Mouse (Mus musculus) hindbrain, embryonic 11.5 days (tissue): ENCODE data around the gene Olfr850. TPM values are rescaled to one million over a fixed set of nuclear protein-coding genes. Genes with fewer than 3 reads are reported as not detected.

Experiments used
- ATAC-seq: fragments of 200-750 bp; cut with Nextera tagmentation; 2 replicates; pipeline ENCODE4 v1.8.0; 2017; ENCODE audit warnings: mild to moderate bottlenecking, moderate TSS enrichment, moderate library complexity; ENCODE audit not compliant: low FRiP score
- DNase-seq: peaks from one replicate; pipeline ENCODE4 v3.0.0-alpha.2; 2015; ENCODE audit warnings: low spot score
- H3K27ac ChIP-seq: fragments of 300-500 bp; sonication (generic); 2 replicates; pipeline ENCODE4 v1.5.1; 2014; ENCODE audit warnings: mild to moderate bottlenecking, low read depth, low read length
- H3K27me3 ChIP-seq: fragments of 300-500 bp; sonication (generic); 2 replicates; pipeline ENCODE4 v1.6.1; 2014; ENCODE audit warnings: mild to moderate bottlenecking, low read length, moderate library complexity, mixed read lengths; ENCODE audit not compliant: control insufficient read depth, insufficient read depth
- H3K36me3 ChIP-seq: fragments of 300-500 bp; sonication (generic); 2 replicates; pipeline ENCODE4 v1.6.1; 2014; ENCODE audit warnings: mild to moderate bottlenecking, low read length, moderate library complexity, mixed read lengths; ENCODE audit not compliant: control insufficient read depth, insufficient read depth
- H3K4me1 ChIP-seq: fragments of 300-500 bp; sonication (generic); replicated peaks from 2 replicates; pipeline ENCODE4 v1.6.1; 2014; ENCODE audit warnings: low read length, mixed read lengths; ENCODE audit not compliant: control insufficient read depth, insufficient read depth
- H3K4me2 ChIP-seq: fragments of 300-500 bp; sonication (generic); replicated peaks from 2 replicates; pipeline ENCODE4 v1.6.1; 2014; ENCODE audit warnings: mild to moderate bottlenecking, low read depth, low read length
- H3K4me3 ChIP-seq: fragments of 300-500 bp; sonication (generic); 2 replicates; pipeline ENCODE4 v1.5.1; 2014; ENCODE audit warnings: low read depth, low read length
- H3K9ac ChIP-seq: fragments of 300-500 bp; sonication (generic); 2 replicates; pipeline ENCODE4 v1.6.1; 2014; ENCODE audit warnings: low read depth, low read length
- H3K9me3 ChIP-seq: fragments of 300-500 bp; sonication (generic); 2 replicates; pipeline ENCODE4 v1.6.1; 2016; ENCODE audit warnings: low read length; ENCODE audit not compliant: control insufficient read depth
- WGBS: fragments of 180-500 bp; shearing (Covaris S2); extraction: QIAGEN DNeasy Blood & Tissue Kit; methylation state at CpG from one replicate; pipeline ENCODE4 v1.1.7; 2014; 5-methylcytosine and 5-hydroxymethylcytosine counted together
- polyA plus RNA-seq: library from polyadenylated mRNA; unstranded; fragments of >200 nt; fragmentation: Nextera tagmentation; extraction: Ambion mirVana; gene quantifications from 2 replicates; pipeline ENCODE4 v1.2.1, GENCODE M21; 2014

The Olfr850 gene
- not detected in 2 replicates for polyA plus RNA-seq

- no peaks in the 10 kb centered on the region for H3K9me3 ChIP-seq
- DNase-seq (no peak), ATAC-seq (no peak)
- H3K4me2 ChIP-seq = no peak within 1 kb of the TSS
- H3K4me1 ChIP-seq = no peaks in the 10 kb centered on the region
- H3K36me3 ChIP-seq = no peaks in the 10 kb centered on the region
- no peak within 1 kb of the TSS for H3K27ac ChIP-seq
- H3K27me3 ChIP-seq = no peaks in the 10 kb centered on the region
- no peak within 1 kb of the TSS for H3K9ac ChIP-seq
- no peak within 1 kb of the TSS for H3K4me3 ChIP-seq
These were observed at the start of gene Olfr850 for GRCm38 (mm10) chr9:19478148-19478547. TSS of gene Olfr850 (minus strand) at chr9:19478248.

GRCm38 (mm10) chr9:19492995-19493394, 14.9 kb upstream of the Olfr850 start, which contains the start of gene Olfr851:
TSS of gene Olfr851 (plus strand) at chr9:19493295.
- H3K27me3 ChIP-seq = no peaks in the 10 kb centered on the region
- no peak within 1 kb of the TSS for H3K27ac ChIP-seq
- no peaks in the 10 kb centered on the region for H3K36me3 ChIP-seq
- ATAC-seq = no peak
- 0 out of 2 replicates have a peak, but pooled peaks cover 8% of the 10 kb centered on the region for H3K9me3 ChIP-seq
- no peak within 1 kb of the TSS for H3K4me2 ChIP-seq
- H3K4me1 ChIP-seq = no peaks in the 10 kb centered on the region
- no peak for DNase-seq
- H3K9ac ChIP-seq = no peak within 1 kb of the TSS
- H3K4me3 ChIP-seq = no peak within 1 kb of the TSS

- H3K27me3 ChIP-seq = no peaks in the 10 kb centered on the region
- H3K9ac ChIP-seq = no peak within 1 kb of the TSS
- H3K4me1 ChIP-seq = no peaks in the 10 kb centered on the region
- no peaks in the 10 kb centered on the region for H3K36me3 ChIP-seq
- no peak within 1 kb of the TSS for H3K27ac ChIP-seq
- 89% methylated on average over 2 of the region's 2 CpGs for WGBS
- no peak within 1 kb of the TSS for H3K4me2 ChIP-seq
- H3K4me3 ChIP-seq = no peak within 1 kb of the TSS
- DNase-seq = no peak
- H3K9me3 ChIP-seq = peaks cover 8% of the 10 kb centered on the region
- no peak for ATAC-seq
These were observed 38.1 kb downstream of the Olfr850 start, which contains the start of gene Olfr849 for GRCm38 (mm10) chr9:19439966-19440365. TSS of gene Olfr849 (plus strand) at chr9:19440266.

Other genes starting within 250 kb of the Olfr850 start
- gene Olfr843, start 226.3 kb downstream of the Olfr850 start, polyA plus RNA-seq = not detected in 2 replicates
- gene Olfr844, start 161.9 kb downstream of the Olfr850 start, polyA plus RNA-seq = not detected in 2 replicates
- gene Olfr845, start 141.8 kb downstream of the Olfr850 start, polyA plus RNA-seq = not detected in 2 replicates
- not detected in 2 replicates for gene Olfr846, start 114.2 kb downstream of the Olfr850 start, polyA plus RNA-seq
- gene Olfr847, start 99.6 kb downstream of the Olfr850 start, polyA plus RNA-seq = not detected in 2 replicates
- not detected in 2 replicates for gene Olfr849, start 38.0 kb downstream of the Olfr850 start, polyA plus RNA-seq
- not detected in 2 replicates for gene Olfr851, start 15.0 kb upstream of the Olfr850 start, polyA plus RNA-seq
- not detected in 2 replicates for gene Olfr853, start 62.8 kb upstream of the Olfr850 start, polyA plus RNA-seq
- gene Olfr854, start 89.1 kb upstream of the Olfr850 start, polyA plus RNA-seq = not detected in 2 replicates
- gene Olfr855, start 104.4 kb upstream of the Olfr850 start, polyA plus RNA-seq = not detected in 2 replicates
- gene Zfp317, start 143.9 kb upstream of the Olfr850 start, polyA plus RNA-seq = 41.7 and 43.6 TPM in 2 replicates
- gene Olfr857, start 231.2 kb upstream of the Olfr850 start, polyA plus RNA-seq = not detected in 2 replicates